Mouse (Mus musculus) G1E (cell line): Measurements from ENCODE around the gene Fam69b.
A peak's percentile ranks its signal among the peaks of the same experiment; 100 is the strongest.

Source experiments
- CTCF ChIP-seq: IDR thresholded peaks from 2 replicates; pipeline ENCODE4 v1.5.1; 2012; ENCODE audit warnings: low read depth, low read length, inconsistent platforms, mixed read lengths
- GATA1 ChIP-seq: IDR thresholded peaks from 2 replicates; pipeline ENCODE4 v1.6.1; 2012; ENCODE audit warnings: borderline replicate concordance, low read length, inconsistent platforms, mixed read lengths
- GATA2 ChIP-seq: IDR thresholded peaks from 2 replicates; pipeline ENCODE4 v1.6.1; 2012; ENCODE audit warnings: low read depth, low read length, inconsistent platforms, borderline replicate concordance
- POLR2AphosphoS5 ChIP-seq: IDR thresholded peaks from 2 replicates; pipeline ENCODE4 v1.6.1; 2012; ENCODE audit warnings: low read depth, low read length, inconsistent platforms; ENCODE audit not compliant: insufficient replicate concordance
- TAL1 ChIP-seq: conservative IDR thresholded peaks from 2 replicates; pipeline ENCODE4 v1.6.1; 2012; ENCODE audit warnings: low read depth, low read length, inconsistent platforms, mixed read lengths

DNA sequence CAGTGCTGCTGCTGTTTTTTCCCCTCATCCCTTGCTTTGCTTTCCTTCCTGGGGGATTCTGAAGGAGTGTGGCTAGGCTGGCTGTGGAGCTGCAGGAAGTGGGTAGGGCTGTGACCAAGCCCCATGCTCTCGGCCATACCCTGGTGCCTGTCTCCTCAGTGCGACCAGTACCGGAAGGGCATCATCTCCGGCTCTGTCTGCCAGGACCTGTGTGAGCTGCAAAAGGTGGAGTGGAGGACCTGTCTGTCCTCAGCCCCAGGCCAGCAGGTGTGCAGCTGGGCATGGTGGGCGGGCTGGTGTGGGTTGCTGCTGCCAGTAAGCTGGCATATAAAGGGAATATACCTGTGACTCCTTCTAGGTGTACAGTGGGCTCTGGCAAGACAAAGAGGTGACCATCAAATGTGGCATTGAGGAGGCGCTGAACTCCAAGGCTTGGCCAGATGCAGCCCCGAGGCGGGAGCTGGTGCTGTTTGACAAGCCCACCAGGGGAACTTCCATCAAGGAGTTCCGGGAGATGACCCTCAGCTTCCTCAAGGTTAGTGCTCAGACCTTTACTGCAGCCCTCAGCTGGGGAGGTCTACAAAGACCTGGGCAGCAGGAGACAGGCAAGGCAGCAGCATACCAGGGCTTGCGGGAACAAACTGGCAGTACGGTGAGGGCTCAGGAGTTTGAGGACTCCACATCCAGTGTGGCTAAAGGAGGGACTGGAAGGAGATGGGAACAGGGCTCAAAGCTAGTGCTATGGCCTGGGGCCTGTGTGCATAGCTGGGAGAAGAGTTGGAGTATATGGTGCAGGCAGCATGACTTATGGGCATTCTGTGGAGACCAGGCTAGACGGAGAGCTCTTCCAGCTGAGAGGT, 6.6 kb downstream of the Fam69b start:
- no peak for TF ChIP-seq GATA1
- no peak for TF ChIP-seq CTCF
- TF ChIP-seq TAL1 = no peak
- TF ChIP-seq GATA2 = no peak
- peak; percentile 27; the same call in 1 of the 2 replicates for TF ChIP-seq POLR2AphosphoS5
